Mouse (Mus musculus): ENCODE measurements around the gene Osgep.

DNA sequence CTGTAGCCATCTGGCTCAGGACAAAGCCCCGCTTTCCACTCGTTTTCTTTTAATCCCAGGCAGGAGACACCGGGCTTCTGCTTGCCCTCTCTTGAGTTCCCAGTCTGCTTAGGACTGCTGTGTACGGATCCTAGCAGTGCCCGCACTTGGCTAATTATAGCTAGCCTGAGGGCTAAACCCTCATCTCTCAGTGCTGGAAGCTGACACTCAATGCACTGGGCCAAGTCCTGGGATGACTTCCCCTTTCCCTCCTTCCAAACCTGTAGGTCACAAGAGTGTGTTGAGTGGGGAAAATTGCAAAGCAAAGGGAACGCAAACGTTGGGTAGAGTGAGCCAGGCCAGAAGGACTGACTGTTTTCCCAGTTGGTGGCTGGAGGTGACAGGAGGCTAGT, 27.3 kb downstream of the Osgep start, which contains the start of gene Klhl33:
- TF ChIP-seq CTCF (IDR thresholded peaks at IDR 0.05; ENCODE audit: control insufficient read depth, insufficient read depth, insufficient replicate concordance, low read depth, low read length) (no peak), POLR2A (IDR thresholded peaks at IDR 0.05; ENCODE audit: control insufficient read depth, low read depth, low read length) (no peak)

Measured in testis, adult 2 months (tissue).